Mouse (Mus musculus) MN1 (cell line): ENCODE results near the gene Glb1.

Experiments used
- DNase-seq: peaks from one replicate; pipeline ENCODE4 v3.0.0-alpha.2; 2016; ENCODE audit warnings: low spot score

Gene Glb1

DNA sequence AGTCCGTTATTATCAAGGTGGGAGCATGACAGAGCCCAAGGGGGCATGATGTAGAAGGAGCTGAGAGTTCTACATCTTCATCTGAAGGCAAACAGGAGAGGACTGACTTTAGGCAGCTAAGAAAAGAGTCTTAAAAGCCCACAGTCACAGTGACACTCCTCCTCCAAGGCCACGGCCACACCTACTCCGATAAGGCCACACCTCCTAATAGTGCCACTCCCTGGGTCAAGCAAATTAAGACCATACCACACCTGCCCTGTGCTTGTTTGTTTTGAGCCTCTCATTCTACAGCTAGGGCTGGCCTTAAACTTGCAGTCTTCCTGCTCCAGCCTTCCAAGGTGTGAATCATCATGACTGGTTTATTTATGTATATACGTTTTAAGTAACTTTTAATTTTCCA, 5.6 kb upstream of the Glb1 start:
- no peak for DNase-seq

DNA sequence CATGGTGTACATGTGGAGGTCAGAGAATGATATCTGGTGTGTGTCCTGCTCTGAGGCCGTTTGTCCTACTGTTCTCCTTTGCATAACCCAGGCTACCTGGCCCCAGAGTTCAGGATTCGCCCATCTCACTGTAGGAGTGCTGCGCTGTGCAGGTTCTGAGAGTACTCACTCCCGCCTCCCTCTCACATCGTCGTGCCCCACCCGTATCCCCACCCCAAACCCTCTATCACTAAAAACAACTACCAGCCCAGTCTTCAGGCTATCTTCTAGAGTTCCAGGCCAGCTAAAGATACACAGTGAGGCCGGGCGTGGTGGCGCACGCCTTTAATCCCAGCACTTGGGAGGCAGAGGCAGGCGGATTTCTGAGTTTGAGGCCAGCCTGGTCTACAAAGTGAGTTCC, 1.2 kb upstream of the Glb1 start:
- no peak for DNase-seq

DNA sequence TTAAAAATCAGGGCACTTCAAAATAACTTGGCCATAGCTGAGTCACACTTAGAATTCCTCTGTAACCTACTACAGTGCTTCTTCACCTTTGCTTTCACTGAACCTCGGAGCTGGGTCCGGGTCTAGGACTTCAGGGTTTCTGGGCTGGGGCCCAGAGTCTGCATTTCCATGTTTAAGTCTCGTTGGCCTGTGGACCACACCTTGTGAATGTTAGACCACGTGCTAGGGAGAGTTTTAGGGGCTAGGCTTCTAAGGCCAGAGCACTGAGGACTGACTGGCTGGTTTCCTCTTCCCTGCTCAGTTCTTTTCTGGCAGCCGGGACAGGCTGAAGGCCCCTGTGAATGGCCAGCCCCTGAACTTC, 308 bp upstream of the Glb1 start:
- no peak for DNase-seq

DNA sequence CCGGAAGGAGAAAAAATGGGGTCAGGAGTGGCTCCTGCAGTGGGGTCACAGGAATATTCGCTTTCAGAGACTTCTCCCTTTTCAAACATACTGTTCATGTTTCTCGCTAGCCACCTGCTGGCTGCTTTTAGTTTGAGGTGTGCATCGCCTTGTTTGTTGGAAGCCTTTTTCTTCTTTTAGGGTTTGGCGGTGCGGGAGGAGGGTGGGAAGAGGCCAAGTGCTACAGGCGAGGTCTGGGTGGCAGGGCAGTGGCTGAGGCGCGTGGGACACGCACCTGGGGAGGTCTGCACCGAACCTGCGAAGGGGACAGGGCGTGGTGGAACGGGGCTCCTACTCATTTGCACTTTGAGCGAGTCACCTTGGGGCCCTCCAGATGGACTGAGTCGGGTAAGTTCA, 807 bp downstream of the Glb1 start:
- peak; percentile 61 for DNase-seq

DNA sequence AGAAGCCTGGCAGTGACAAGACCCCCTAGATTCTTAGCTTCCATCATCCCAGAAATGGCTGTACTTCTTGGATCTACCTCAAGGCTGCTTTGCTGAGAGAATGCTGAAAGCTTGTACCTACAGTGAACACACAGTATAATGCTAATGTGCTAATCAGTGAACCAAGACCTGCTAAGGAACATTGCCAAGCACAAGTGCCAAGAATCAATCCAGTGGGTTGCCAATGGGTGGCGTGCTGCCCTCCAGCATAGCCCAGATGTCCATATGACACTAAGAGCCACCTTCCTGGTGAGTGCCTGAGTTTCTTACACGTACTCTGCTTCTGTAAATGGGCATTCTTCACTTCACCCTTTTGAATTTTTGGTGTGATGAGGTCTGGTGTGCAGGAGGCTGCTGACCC, 6.8 kb downstream of the Glb1 start:
- DNase-seq = no peak

DNA sequence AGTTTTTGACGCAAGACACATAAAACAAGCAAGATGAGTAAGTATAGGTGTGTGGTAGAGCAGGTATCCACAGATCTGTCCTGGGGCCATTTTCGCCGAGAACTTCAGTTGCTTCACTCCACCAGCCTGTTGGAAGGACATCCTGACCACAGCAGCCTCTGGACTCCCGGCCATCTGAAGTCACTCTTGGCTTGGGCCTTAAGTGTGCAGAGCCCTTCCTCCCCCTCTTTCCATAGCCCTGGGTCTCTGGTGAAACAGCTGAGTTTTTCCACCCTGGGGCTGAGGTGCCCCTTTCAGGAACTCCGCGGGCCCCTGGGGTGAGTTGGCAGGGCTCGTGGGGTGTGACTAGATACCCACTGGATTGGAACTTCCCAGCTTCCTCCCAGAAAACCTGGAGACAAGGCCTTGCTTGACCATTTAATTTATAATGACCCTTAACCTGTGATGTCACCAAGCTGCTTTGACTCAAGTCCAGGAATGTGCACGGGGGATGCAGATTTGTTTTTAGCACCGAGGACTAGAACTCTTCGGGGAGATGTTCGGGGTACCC, 9.5 kb downstream of the Glb1 start:
- no peak for DNase-seq

DNA sequence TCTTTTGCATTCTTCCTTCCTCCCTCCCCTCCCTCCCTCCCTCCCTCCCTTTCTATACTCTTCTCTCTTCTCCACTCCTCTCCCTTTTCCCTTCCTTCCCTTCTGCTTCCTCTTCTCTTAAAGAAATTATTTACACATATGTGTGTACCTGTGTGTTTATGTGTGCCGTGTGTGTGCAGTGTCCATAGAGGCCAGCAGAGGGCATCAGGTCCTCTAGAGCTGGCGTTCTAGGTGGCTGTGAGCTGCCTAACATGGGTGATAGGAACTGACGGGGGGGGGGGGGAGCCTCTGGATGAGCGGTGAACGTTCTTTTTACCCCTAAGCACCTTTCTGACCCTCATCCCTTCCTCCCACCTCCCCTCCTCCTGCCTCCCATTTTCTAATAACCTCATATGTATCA, 10.4 kb downstream of the Glb1 start:
- no peak for DNase-seq

DNA sequence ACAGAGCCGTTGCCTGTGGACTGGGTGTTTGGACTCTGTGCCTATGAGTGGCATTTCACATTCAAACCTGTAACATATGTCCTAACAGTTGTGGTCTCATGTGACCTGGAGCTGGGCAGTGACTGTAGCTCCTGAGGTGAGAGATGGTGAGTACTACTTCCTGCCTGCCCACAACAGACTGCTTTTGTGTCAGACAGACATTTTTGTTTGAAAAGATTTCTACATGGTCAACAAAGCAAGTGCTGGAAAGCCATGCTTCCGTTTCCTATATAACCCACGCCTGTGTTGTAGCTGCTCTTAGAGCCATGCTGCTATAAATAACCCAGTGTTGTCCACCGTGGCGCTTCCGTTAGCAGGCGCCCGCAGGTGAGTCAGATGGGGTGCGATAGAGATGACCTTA, 11.5 kb downstream of the Glb1 start:
- DNase-seq = no peak

DNA sequence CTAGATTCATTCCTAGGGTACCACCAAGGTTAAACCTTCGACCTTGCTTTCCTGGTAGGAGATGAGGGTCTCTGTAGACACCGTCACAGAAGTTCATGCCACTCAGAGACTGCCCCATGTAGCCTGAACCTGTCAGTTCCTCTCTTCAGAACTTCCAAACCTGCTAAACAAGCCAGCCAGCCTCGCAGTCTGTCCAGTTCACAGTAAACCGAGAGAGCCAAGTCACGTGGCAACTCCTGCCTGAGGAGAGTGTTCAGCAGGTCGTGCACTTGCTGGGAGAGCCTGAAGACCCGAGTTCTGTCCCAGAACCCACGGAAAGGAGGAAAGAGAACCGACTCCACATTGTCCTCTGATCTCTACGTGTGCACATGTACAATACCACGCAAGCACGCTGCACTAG, 13.0 kb downstream of the Glb1 start:
- DNase-seq = no peak

DNA sequence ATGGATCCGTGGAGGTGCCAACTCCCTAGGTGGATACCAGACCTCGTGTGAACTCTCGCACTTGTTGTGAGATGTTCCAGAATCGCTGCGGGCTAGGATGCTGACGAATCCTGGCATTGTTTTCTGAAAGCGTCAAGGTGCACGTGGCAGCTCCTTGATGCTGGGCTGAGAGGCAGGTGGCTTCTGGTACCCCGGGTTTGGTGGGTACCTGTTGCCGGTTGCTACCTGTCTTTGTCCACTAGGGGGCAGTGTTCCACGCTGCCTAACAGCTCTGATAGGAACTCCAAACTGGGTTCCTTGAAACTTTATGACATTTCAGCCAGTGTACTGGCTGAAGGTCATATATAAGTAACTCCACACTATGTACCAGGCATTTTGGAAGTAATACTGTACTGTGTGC, 14.8 kb downstream of the Glb1 start:
- peak; percentile 53 for DNase-seq

DNA sequence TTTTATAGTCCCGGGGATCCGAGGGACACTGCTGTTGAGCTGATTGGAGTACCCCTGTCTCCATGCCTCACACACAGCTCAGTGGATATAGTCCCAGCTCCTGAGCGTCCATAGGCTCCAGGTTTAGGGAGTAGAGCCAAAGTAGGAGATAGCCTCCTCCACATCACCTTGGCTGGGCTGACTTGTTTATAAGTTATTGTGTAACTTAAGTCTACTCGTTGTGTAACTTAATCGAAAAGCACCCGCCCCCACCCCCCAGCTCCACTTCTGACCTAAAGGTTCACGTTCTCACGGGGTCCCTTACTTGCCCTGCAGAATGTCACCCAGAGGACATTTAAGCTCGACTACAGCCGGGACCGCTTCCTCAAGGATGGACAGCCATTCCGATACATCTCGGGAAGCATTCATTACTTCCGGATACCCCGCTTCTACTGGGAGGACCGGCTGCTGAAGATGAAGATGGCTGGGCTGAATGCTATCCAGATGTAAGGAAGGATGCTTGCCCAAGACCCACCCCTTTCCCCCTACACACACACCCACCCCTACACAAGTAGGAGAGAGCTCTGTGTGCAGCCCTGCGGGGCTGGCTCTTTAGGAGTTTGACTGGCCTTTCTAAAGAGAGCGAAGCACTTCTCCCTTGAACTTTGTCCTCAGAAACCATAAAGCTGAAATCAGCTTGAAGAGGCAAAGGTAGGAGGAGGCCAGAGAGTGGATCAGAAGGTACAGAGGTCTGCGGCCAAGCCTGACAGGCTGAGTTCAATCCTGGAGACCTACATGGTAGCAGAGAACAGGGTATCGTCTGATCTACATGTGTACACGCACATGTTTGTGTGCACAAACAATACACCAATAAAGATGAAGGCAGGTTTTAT, 16.0 kb downstream of the Glb1 start:
- no peak for DNase-seq

DNA sequence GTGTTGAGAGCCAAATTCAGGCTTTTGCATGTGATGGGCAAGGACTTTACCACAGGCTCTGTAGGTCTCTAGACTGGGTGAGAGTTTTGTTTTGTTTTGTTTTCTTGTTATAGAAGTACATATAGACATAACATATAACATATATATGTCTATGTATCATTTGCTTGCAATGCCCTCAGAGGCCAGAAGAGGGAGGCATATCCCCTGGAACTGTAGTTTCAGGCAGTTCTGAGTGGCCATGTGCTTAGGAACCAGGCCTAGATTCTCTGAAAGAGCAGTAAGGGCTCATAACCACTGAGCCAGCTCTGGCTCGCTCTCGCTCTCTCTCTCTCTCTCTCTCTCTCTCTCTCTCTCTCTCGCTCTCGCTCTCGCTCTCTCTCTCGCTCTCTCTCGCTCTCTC, 17.3 kb downstream of the Glb1 start:
- peak; percentile 50 for DNase-seq

DNA sequence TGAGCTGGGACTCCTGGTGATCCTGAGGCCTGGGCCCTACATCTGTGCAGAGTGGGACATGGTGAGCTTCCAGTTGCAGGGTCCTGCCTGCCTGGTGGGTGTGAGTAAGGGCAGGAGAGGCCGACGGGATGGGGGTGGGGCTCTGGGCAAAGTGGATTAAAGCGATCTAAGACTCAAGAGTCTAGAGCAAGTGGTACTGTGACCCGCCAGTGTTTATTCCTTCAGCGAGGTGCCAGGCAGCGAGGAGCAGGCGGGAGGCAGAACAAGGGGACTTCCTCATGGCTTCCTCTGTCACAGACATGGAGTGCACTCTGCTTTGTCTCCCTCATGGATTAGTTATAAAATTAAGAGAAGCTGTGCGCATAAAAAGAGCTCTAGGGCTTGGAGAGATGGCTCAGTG, 19.6 kb downstream of the Glb1 start:
- DNase-seq = no peak

DNA sequence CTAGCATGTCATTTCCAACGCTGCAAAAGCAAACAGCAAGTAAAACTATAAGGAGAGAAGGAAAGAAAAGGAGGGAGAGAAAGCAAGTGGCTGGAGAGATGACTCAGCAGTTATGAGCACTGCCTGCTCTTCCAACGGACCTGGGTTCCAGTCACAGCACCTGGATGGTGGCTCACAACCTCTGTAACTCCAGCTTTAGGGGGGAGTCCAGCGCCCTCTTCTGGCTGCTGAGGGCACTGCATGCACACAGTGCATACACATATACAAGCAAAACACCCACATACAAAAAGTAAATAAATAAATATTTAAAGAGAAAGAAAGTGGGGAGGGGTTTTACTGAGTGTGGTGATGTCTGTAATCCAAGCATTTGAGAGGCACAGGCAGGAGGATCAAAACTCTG, 20.2 kb downstream of the Glb1 start:
- no peak for DNase-seq

DNA sequence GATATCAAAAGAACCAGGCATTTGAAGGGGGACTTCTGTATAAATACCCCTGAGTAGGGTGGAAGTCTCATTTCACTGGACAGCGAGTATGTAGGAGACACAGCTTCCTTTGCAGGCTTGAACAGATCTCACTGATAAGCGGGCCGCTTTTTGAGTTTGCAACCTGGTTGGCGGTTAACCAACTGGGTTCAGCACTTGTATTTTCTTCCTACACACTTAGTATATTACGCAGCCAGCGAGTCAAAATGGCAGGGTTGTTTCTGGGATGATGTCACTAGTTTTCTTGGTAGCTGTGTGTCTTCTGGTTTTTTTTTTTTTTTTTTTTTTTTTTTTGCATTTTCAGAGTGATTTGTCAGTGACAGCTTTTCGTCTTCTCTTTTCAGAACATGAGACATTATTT, 20.9 kb downstream of the Glb1 start:
- no peak for DNase-seq

DNA sequence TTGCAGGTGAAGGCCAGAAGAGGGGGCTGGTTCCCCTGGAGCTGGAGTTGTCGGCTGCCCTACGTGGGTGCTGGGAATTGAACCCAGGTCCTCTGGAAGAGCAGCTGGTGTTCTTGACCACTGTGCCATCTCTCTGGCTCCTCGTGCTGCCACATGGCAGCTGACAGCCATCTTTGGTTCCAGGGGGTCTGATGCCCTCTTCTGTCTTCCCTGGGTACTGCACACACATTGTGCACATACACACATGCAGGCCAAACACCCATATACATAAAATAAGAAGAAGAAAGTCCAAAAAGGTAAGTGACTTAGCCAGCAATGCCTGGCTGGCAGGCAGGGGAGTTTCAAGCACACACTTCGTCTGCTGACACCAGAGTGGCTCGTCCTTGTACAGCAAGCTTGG, 24.7 kb downstream of the Glb1 start:
- no peak for DNase-seq

DNA sequence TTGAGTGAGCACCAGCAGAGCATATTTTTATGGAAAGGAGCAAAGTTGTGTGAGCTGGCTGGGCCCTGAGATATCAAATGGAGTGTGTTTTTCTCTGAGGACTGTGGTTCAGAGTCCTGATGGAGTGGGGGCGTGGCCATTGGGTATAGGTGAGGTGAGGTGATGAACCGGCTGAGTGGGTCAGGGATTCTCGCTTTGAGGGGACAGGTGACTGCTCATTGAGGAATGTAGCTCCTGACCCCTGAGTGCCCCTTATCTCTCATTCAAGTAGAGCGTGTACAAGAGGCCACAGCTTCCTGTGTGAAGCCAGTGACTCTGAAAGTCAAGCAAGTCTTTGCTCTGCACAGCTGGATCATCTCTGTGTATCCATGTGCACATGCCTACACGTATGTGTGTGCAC, 25.3 kb downstream of the Glb1 start:
- no peak for DNase-seq

DNA sequence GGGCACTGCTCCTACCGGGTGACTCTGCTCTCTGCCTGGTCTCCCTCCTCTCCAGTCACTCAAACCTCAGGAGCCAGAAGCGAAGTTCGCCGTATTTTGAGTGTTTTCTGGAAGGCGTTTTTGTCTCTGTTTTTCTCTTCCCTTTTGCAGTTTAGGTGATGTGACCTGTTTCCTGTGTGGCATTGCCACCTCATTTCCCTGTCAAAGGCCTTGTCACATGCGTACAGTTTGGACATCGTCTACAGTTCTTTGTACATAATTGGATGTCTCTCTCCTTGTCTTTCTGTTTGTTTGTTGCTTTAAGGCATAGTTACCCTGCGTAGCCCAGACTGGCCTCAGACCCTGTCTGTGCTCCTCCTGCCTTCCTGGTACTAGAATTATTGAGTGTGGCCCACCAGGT, 26.5 kb downstream of the Glb1 start:
- DNase-seq = no peak

DNA sequence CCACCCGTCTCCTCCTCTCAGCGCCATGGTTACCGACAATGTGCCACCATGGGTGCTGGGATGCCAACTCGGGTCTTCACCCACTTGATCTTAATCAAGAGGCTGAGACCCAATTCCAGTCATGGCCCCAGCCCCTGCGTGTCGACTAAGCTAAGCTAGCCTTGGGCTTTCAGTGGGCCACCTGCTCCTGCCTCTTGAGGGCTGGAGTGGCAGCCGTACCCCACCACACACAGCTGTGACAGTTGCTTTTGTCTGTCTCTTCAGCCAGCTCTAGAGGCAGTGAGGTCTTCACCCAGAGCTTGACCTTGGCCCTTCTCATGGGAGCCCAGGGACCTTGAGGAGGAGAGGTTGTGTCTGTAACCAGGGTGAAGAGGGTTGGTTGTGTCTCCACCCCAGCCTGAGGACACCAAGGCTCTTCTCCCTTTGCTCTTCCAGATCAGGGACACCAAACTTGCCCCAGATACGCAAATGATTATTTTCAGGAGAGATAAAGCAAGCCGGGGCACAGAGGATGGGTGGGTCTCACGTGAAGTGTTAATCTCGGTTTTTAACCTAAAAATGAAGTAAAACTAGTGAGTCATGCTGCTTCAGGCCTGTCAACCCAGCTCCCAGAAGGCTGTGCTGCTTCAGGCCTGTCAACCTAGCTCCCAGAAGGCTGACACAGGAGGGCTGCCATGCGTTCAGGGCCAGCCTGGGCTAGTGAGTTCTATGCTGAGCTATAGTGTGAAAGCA, 27.4 kb downstream of the Glb1 start:
- no peak for DNase-seq

DNA sequence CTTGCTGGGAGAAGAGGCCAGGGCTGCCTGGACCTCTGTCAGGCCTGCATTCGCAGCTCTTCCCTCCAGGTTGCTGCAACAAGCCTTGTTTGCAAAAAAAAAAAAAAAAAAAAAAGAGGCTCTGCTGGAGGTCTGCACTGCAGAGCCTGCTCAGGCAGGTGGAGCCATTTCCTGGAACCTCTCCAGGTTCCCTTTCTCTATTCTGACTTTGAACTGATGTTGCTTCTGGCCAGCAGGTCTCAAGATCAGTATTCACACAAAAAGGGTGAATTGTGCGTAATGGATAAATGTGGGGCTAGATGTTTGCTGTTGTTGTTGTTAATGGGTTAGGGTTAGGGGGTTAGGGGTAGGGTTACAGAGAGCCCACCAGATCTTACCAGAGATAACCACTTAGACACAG, 34.8 kb downstream of the Glb1 start:
- DNase-seq = peak; percentile 18

DNA sequence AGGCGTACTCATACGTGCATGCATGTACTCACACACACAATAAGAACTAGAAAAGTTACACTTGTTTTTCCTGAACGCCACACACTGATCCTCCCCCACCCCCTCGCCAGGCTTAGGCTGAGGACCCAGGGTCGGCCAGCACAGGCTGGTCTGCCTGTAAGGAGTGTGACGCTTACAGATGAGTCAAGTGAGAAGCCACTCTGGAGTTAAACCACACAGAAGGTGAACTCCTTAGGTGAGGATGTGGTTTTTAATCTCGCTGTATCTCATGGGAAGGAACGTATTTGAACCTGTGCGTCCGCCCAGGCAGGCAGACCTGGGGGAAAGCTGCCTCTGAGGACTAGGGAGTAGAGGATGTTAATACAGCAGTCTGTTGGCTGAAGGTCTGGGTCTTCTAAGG, 39.7 kb downstream of the Glb1 start:
- no peak for DNase-seq

DNA sequence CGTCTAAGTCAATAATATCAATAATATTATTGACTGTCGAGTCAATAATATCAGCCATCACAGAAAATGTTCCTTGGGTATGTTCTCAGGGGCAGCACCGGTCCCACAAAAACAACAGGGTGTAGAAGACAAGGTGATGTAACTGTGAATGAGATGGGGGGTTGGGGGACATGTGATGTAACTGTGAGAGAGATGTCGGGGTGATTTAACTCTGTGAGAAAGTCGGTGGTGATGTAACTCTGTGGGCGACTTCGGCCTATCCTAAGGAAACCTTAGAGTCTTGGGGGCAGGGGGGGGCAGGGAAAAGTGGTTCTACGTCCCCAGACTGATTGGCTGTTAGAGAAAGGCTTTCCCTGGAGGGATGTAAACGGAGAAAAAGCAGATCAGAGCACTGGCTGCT, 41.3 kb downstream of the Glb1 start:
- no peak for DNase-seq

DNA sequence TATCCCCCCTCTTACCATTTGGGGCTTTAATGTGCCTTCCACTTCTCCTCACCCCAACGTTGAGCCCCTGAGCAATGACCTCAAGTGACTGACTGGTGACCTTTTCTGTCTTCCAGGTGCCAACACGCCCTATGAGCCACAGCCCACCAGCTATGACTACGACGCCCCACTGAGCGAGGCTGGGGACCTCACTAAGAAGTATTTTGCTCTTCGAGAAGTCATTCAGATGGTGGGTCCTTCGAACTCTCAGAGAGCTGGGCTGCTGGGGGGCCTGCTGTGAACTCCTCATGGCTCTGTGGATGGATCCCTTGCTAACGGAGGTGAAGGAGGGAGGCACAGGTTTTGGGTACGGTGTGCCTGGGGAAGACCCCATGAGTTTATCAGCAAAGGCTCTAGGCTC, 42.0 kb downstream of the Glb1 start:
- DNase-seq = no peak

DNA sequence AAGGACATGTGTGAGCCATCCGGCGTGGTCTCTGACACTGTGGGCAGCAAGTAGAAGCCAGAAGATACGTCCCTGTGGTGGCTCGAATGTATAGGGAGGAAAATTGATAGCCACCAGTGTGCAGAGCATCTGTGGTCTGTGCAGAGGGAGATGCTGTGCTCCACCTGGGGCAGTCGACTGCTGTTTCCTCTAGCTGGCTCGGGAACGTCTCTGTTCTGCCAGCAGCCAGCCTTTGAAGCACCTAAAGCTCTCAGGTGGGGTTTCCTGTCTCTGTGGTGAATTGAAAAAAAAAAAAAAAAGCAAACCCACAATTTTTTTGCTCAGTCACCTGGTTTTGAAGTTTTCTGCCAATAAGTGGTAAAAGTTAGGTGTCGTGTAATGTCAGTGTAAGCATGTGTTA, 42.5 kb downstream of the Glb1 start:
- DNase-seq = no peak
